Mouse (Mus musculus) hindbrain, embryonic 14.5 days (tissue): ENCODE results near the gene Enox1. TPM values are rescaled to one million over a fixed set of nuclear protein-coding genes. Genes with fewer than 3 reads are reported as not detected.
A peak's percentile ranks its signal among the peaks of the same experiment; 100 is the strongest.

Experiments used
- ATAC-seq: fragments of 200-750 bp; cut with Nextera tagmentation; 2 replicates; pipeline ENCODE4 v1.8.0; 2017; ENCODE audit warnings: moderate number of reproducible peaks, mild to moderate bottlenecking, moderate TSS enrichment, moderate library complexity; ENCODE audit not compliant: low FRiP score
- DNase-seq: peaks from one replicate; pipeline ENCODE4 v3.0.0-alpha.2; 2015; ENCODE audit warnings: low spot score
- H3K27ac ChIP-seq: fragments of 300-500 bp; sonication (generic); 2 replicates; pipeline ENCODE4 v1.5.1; 2014; ENCODE audit warnings: mild to moderate bottlenecking, moderate library complexity
- H3K27me3 ChIP-seq: fragments of 300-500 bp; sonication (generic); 2 replicates; pipeline ENCODE4 v1.6.1; 2014; ENCODE audit warnings: mild to moderate bottlenecking, low read length, mixed read lengths; ENCODE audit not compliant: control insufficient read depth, insufficient read depth
- H3K36me3 ChIP-seq: fragments of 300-500 bp; sonication (generic); replicated peaks from 2 replicates; pipeline ENCODE4 v1.6.1; 2014; ENCODE audit not compliant: control insufficient read depth, insufficient read depth
- H3K4me1 ChIP-seq: fragments of 300-500 bp; sonication (generic); replicated peaks from 2 replicates; pipeline ENCODE4 v1.6.1; 2014; ENCODE audit warnings: antibody characterized with exemption, low read length, mixed read lengths; ENCODE audit not compliant: control insufficient read depth, insufficient read depth
- H3K4me2 ChIP-seq: fragments of 300-500 bp; sonication (generic); replicated peaks from 2 replicates; pipeline ENCODE4 v1.6.1; 2014; ENCODE audit warnings: mild to moderate bottlenecking, moderate library complexity
- H3K4me3 ChIP-seq: fragments of 300-500 bp; sonication (generic); replicated peaks from 2 replicates; pipeline ENCODE4 v1.5.1; 2014; ENCODE audit warnings: mild to moderate bottlenecking, low read length
- H3K9ac ChIP-seq: fragments of 300-500 bp; sonication (generic); 2 replicates; pipeline ENCODE4 v1.6.1; 2014
- H3K9me3 ChIP-seq: fragments of 300-500 bp; sonication (generic); 2 replicates; pipeline ENCODE4 v1.6.1; 2016; ENCODE audit warnings: low read length; ENCODE audit not compliant: control insufficient read depth
- WGBS: fragments of 180-500 bp; shearing (Covaris S2); extraction: QIAGEN DNeasy Blood & Tissue Kit; methylation state at CpG from one replicate; pipeline ENCODE4 v1.1.7; 2014; 5-methylcytosine and 5-hydroxymethylcytosine counted together
- polyA plus RNA-seq: library from polyadenylated mRNA; unstranded; fragments of >200 nt; fragmentation: Nextera tagmentation; extraction: Ambion mirVana; gene quantifications from 2 replicates; pipeline ENCODE4 v1.2.1, GENCODE M21; 2014

Enox1 gene
- polyA plus RNA-seq, 1 experiment from 2014 or later, result 30.2 TPM

DNA sequence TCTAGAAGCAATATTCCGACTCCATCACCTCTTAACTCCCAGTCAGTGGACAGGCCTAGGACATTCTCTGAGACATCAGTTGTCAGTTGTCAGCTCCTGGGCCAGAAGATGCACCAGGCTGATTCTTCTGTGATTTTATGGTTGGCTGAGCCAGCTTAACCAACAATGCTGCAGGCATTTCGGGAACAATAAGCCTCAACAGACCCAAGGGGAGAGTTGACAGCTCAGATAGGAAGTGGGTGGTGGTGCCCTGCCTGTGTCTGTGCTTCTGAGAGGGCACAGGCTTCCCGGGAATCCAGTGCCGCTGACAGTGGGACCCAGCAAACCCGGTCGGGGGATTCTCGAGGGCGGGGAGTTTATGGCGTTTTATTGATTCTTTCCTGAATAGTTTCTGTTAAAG lies 229.1 kb downstream of the Enox1 start:
- ATAC-seq (no peak), DNase-seq (no peak)
- Histone ChIP-seq H3K9ac (0 out of 2 replicates have a peak overlapping the region, but pooled peaks have one; percentile 8), H3K27me3 (no peaks in the 10 kb centered on the region), H3K4me1 (peaks cover 7% of the 10 kb centered on the region; the same call in 1 of the 2 replicates), H3K9me3 (no peaks in the 10 kb centered on the region), H3K27ac (no peak overlapping the region), H3K4me3 (no peak overlapping the region), H3K4me2 (no peak overlapping the region), H3K36me3 (no peaks in the 10 kb centered on the region)
- 7% methylated on average over 9 of the region's 9 CpGs for WGBS

DNA sequence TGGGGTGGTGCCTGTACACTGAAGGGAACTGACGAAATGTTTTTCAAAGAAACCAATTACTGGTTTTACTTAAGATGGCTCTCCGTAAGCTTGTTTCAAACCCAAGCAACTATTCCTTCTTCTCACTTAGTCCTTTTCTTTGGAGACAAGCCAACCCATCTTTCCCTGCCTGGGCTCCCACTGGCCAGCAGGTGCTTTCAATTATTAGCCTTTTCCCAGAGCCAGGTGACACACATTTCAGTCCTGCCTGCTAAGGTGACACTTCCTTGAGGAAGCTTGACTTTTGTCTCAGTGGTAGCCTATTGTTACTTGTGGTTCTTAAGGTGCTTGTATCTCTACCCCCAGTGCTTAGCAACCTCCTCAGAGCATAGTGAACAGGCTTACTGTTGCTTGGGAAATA lies 231.3 kb downstream of the Enox1 start:
- Histone ChIP-seq H3K4me2 (no peak overlapping the region), H3K27ac (no peak overlapping the region), H3K27me3 (no peaks in the 10 kb centered on the region), H3K9me3 (no peaks in the 10 kb centered on the region), H3K4me1 (peaks cover 7% of the 10 kb centered on the region; the same call in 1 of the 2 replicates), H3K9ac (no peak overlapping the region), H3K36me3 (no peaks in the 10 kb centered on the region), H3K4me3 (no peak overlapping the region)
- ATAC-seq (no peak), DNase-seq (no peak)
- WGBS, result 85% methylated on average over 2 of the region's 2 CpGs

DNA sequence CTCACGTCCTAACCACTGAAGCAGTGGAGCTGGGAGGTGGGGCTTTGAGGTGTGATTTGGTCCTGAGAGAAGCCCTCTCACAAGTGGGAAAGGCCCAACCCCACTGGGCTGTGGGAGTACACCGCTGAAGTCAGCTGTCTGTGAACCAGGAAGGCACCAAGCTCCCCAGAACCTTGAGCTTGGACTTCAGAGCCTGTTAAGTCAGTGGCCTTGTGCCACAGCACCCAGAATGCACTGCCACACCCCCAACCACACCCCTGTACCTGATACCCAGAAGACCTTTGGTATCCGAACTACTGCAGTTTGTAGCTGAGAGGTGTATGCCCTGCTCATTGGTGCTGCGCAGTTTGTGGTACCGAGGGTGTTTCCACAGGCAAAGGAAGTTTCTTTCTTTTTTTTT lies 232.7 kb downstream of the Enox1 start:
- H3K27me3 ChIP-seq, result no peaks in the 10 kb centered on the region
- H3K4me2 ChIP-seq, result no peak overlapping the region
- no peak overlapping the region for H3K4me3 ChIP-seq
- no peaks in the 10 kb centered on the region for H3K9me3 ChIP-seq
- H3K36me3 ChIP-seq, result no peaks in the 10 kb centered on the region
- DNase-seq, result no peak
- peaks cover 7% of the 10 kb centered on the region; the same call in 1 of the 2 replicates for H3K4me1 ChIP-seq
- no peak overlapping the region for H3K9ac ChIP-seq
- WGBS, result 88% methylated on average over 5 of the region's 5 CpGs
- no peak overlapping the region for H3K27ac ChIP-seq
- no peak for ATAC-seq

DNA sequence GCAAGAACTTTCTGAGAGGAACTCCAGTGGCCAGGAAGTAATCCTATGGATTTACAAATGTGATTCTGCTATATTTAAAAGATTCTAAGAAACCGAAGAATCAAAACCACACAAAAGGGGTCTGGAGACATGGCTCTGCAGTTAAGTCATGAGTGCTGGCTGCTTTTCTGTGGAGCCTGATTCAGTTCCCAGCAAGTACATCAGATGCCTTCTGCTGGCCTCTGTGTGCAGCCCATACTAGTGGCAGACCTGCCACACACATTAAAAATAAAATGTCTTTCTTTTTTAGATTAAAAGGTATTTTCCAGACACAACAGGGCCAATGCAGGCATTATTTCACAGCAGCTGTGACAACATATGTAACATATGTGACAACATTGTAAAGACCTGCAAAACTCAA lies 235.9 kb downstream of the Enox1 start:
- Histone ChIP-seq H3K4me1 (no peaks in the 10 kb centered on the region), H3K4me2 (no peak overlapping the region), H3K4me3 (no peak overlapping the region), H3K9ac (no peak overlapping the region), H3K27me3 (no peaks in the 10 kb centered on the region), H3K27ac (no peak overlapping the region), H3K9me3 (no peaks in the 10 kb centered on the region), H3K36me3 (no peaks in the 10 kb centered on the region)
- ATAC-seq (no peak), DNase-seq (no peak)
- WGBS, result 83% methylated on average over 1 of the region's 1 CpGs

DNA sequence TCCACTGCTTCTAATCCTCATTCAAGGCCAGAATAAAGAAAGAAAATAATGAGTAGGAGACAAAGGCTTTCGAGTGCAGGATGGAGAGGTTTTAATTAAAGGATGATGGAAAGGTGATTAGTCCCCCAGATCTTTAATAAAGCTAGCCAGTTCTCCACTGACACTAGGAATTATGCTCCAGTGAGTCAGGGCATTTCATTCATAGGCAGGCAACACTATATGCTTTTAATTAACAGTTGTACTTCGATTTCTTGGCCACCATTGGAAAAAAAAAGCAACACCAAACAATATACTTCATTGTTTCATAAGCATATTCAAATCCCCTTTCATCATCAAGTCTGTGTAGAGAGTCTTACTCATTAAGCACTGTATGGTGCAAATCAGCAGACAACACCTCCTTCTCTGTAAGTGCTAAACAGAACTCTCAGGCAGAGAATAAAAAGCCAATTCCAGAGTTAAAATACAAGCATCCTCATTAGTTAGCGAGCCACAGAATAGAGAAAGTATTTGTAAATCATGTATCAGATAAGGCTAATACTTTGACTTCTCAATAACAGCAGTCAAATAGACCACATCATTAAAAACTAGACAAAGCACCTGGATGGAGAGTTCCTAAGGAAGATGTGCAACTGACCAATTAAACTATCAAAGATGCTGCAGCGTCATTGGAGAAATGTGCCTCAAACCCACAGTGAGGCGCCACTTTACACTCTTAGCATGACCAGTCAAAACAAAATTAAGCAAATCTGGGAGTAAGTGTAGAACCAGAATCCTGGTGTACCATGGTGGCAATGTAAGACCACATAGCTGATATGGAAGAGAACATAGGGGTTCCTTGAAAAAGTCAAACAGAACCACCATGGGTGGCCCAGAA lies 249.9 kb downstream of the Enox1 start:
- H3K27me3 ChIP-seq, result no peaks in the 10 kb centered on the region
- 68% methylated on average over 5 of the region's 5 CpGs for WGBS
- H3K27ac ChIP-seq, result peak overlapping the region; percentile 32; the same call in 1 of the 2 replicates
- H3K9ac ChIP-seq, result no peak overlapping the region
- H3K4me3 ChIP-seq, result no peak overlapping the region
- no peaks in the 10 kb centered on the region for H3K4me1 ChIP-seq
- no peaks in the 10 kb centered on the region for H3K36me3 ChIP-seq
- DNase-seq (no peak), ATAC-seq (no peak)
- no peaks in the 10 kb centered on the region for H3K9me3 ChIP-seq
- H3K4me2 ChIP-seq, result no peak overlapping the region

- no peak for DNase-seq
- Histone ChIP-seq H3K9ac (no peak overlapping the region), H3K4me3 (no peak overlapping the region), H3K4me1 (no peaks in the 10 kb centered on the region), H3K9me3 (no peaks in the 10 kb centered on the region), H3K36me3 (no peaks in the 10 kb centered on the region), H3K27me3 (no peaks in the 10 kb centered on the region), H3K27ac (no peak overlapping the region), H3K4me2 (no peak overlapping the region)
- no peak for ATAC-seq
- 85% methylated on average over 8 of the region's 8 CpGs for WGBS
Observed at GRCm38 (mm10) chr14:77409271-77409940, 252.8 kb downstream of the Enox1 start.

DNA sequence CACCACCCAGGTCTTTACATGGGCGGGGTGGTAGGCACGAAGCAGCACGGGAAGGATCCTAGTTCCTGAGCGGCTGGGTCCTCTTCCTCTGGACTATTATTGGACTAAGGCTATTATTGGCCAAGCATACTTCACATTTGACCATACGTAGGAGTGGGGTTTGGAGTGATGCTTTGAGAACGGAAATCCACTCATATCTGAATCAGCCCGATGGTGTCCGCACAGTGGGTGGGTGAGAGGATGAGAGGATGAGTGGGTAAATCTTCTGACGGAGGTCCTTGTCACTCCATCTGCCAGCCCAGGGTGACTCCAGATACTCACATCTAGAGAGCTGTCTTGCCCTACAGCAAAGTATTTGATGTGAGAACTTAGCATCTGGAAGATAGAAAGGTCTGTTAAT lies 253.8 kb downstream of the Enox1 start:
- no peaks in the 10 kb centered on the region for H3K27me3 ChIP-seq
- no peak overlapping the region for H3K4me2 ChIP-seq
- H3K4me3 ChIP-seq, result no peak overlapping the region
- H3K4me1 ChIP-seq, result no peaks in the 10 kb centered on the region
- no peak overlapping the region for H3K9ac ChIP-seq
- H3K36me3 ChIP-seq, result no peaks in the 10 kb centered on the region
- DNase-seq (no peak), ATAC-seq (no peak)
- no peaks in the 10 kb centered on the region for H3K9me3 ChIP-seq
- H3K27ac ChIP-seq, result no peak overlapping the region
- 91% methylated on average over 9 of the region's 9 CpGs for WGBS

GRCm38 (mm10) chr14:77413106-77413505 lies 256.5 kb downstream of the Enox1 start:
- WGBS, result 83% methylated on average over 5 of the region's 5 CpGs
- Histone ChIP-seq H3K9me3 (no peaks in the 10 kb centered on the region), H3K27ac (no peak overlapping the region), H3K4me3 (no peak overlapping the region), H3K27me3 (no peaks in the 10 kb centered on the region), H3K4me2 (no peak overlapping the region), H3K36me3 (no peaks in the 10 kb centered on the region), H3K4me1 (no peaks in the 10 kb centered on the region), H3K9ac (no peak overlapping the region)
- ATAC-seq (no peak), DNase-seq (no peak)

DNA sequence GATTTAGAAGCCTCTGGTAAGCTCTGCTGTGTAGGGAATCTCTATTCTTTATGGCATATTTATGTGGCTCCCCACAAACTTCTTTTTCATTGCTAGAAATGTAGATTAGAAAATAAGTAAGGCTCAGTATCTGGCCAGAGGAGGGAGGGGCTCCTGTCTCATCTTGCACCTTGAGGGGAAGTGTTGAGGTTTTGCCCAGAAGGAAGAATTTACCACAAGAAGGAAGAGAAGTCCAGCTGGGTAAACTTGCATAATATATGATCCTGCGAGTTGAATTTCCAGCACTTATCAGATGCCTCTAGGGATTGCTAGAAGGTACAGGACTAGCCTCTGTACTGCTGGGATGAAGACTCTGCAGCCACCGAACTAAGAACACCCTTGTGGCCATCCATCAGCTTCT lies 259.8 kb downstream of the Enox1 start:
- no peaks in the 10 kb centered on the region for H3K9me3 ChIP-seq
- DNase-seq (no peak), ATAC-seq (no peak)
- no peak overlapping the region for H3K9ac ChIP-seq
- no peaks in the 10 kb centered on the region for H3K4me1 ChIP-seq
- no peaks in the 10 kb centered on the region for H3K36me3 ChIP-seq
- H3K27ac ChIP-seq, result no peak overlapping the region
- 69% methylated on average over 2 of the region's 2 CpGs for WGBS
- no peak overlapping the region for H3K4me2 ChIP-seq
- no peak overlapping the region for H3K4me3 ChIP-seq
- H3K27me3 ChIP-seq, result no peaks in the 10 kb centered on the region
